Mouse (Mus musculus) limb, embryonic 12.5 days (tissue): ENCODE measurements around the gene Eps8. TPM values are rescaled to one million over a fixed set of nuclear protein-coding genes. Genes with fewer than 3 reads are reported as not detected.

Source experiments
- ATAC-seq: fragments of 200-750 bp; cut with Nextera tagmentation; 2 replicates; pipeline ENCODE4 v1.8.0; 2017; ENCODE audit warnings: low read depth, moderate TSS enrichment; ENCODE audit not compliant: insufficient number of reproducible peaks, insufficient read depth, low FRiP score, low TSS enrichment
- H3K27ac ChIP-seq: fragments of 300-500 bp; sonication (generic); 2 replicates; pipeline ENCODE4 v1.5.1; 2016; ENCODE audit warnings: mild to moderate bottlenecking, moderate library complexity
- H3K27me3 ChIP-seq: fragments of 300-500 bp; sonication (generic); 2 replicates; pipeline ENCODE4 v1.6.1; 2016; ENCODE audit warnings: mild to moderate bottlenecking, moderate library complexity
- H3K36me3 ChIP-seq: fragments of 300-500 bp; sonication (generic); 2 replicates; pipeline ENCODE4 v1.6.1; 2016; ENCODE audit warnings: mild to moderate bottlenecking, moderate library complexity
- H3K4me1 ChIP-seq: fragments of 300-500 bp; sonication (generic); replicated peaks from 2 replicates; pipeline ENCODE4 v1.6.1; 2016
- H3K4me2 ChIP-seq: fragments of 300-500 bp; sonication (generic); 2 replicates; pipeline ENCODE4 v1.6.1; 2016; ENCODE audit warnings: mild to moderate bottlenecking, moderate library complexity
- H3K4me3 ChIP-seq: fragments of 300-500 bp; sonication (generic); replicated peaks from 2 replicates; pipeline ENCODE4 v1.5.1; 2016; ENCODE audit warnings: mild to moderate bottlenecking
- H3K9ac ChIP-seq: fragments of 300-500 bp; sonication (generic); replicated peaks from 2 replicates; pipeline ENCODE4 v1.6.1; 2016; ENCODE audit warnings: mild to moderate bottlenecking, moderate library complexity
- H3K9me3 ChIP-seq: fragments of 300-500 bp; sonication (generic); 2 replicates; pipeline ENCODE4 v1.6.1; 2016; ENCODE audit warnings: mild to moderate bottlenecking, moderate library complexity
- WGBS: fragments of 180-500 bp; shearing (Covaris S2); methylation state at CpG from one replicate; pipeline ENCODE4 v1.1.7; 2016; 5-methylcytosine and 5-hydroxymethylcytosine counted together
- polyA plus RNA-seq: library from polyadenylated mRNA; unstranded; fragments of >200 nt; fragmentation: Nextera tagmentation; extraction: Ambion mirVana; gene quantifications from 2 replicates; pipeline ENCODE4 v1.2.1, GENCODE M21; 2016

The Eps8 gene
- polyA plus RNA-seq, 1 experiment from 2014 or later = 11.1 TPM

GRCm38 (mm10) chr6:137643814-137644213 is 10.9 kb downstream of the Eps8 start:
- Histone ChIP-seq H3K9ac (no peak overlapping the region), H3K9me3 (no peaks in the 10 kb centered on the region), H3K27me3 (peaks cover 6% of the 10 kb centered on the region; the same call in 1 of the 2 replicates), H3K4me2 (no peak overlapping the region), H3K4me1 (peaks cover 15% of the 10 kb centered on the region), H3K36me3 (no peaks in the 10 kb centered on the region), H3K27ac (no peak overlapping the region), H3K4me3 (no peak overlapping the region)
- WGBS = 87% methylated on average over 4 of the region's 4 CpGs
- ATAC-seq = no peak

- Histone ChIP-seq H3K4me3 (no peak overlapping the region), H3K27me3 (no peaks in the 10 kb centered on the region; the same call in 1 of the 2 replicates), H3K4me2 (no peak overlapping the region), H3K9ac (no peak overlapping the region), H3K36me3 (no peaks in the 10 kb centered on the region), H3K27ac (no peak overlapping the region), H3K9me3 (no peaks in the 10 kb centered on the region), H3K4me1 (0 out of 2 replicates have a peak, but pooled peaks cover 2% of the 10 kb centered on the region)
- WGBS = 82% methylated on average over 1 of the region's 1 CpGs
- ATAC-seq = no peak
These were observed 13.0 kb downstream of the Eps8 start for GRCm38 (mm10) chr6:137641642-137642041.

- no peaks in the 10 kb centered on the region for H3K9me3 ChIP-seq
- H3K4me3 ChIP-seq = no peak overlapping the region
- WGBS = 89% methylated on average over 11 of the region's 11 CpGs
- ATAC-seq = no peak
- H3K4me1 ChIP-seq = peaks cover 2% of the 10 kb centered on the region; the same call in 1 of the 2 replicates
- H3K4me2 ChIP-seq = no peak overlapping the region
- no peaks in the 10 kb centered on the region for H3K36me3 ChIP-seq
- H3K27ac ChIP-seq = no peak overlapping the region
- no peak overlapping the region for H3K9ac ChIP-seq
- H3K27me3 ChIP-seq = no peaks in the 10 kb centered on the region
These were observed 15.7 kb downstream of the Eps8 start for GRCm38 (mm10) chr6:137638834-137639567.

- no peaks in the 10 kb centered on the region for H3K36me3 ChIP-seq
- H3K27me3 ChIP-seq = no peaks in the 10 kb centered on the region
- 62% methylated on average over 7 of the region's 7 CpGs for WGBS
- no peaks in the 10 kb centered on the region for H3K9me3 ChIP-seq
- H3K4me2 ChIP-seq = no peak overlapping the region
- no peak overlapping the region for H3K27ac ChIP-seq
- H3K4me1 ChIP-seq = peaks cover 14% of the 10 kb centered on the region
- H3K4me3 ChIP-seq = no peak overlapping the region
- ATAC-seq = no peak
- no peak overlapping the region for H3K9ac ChIP-seq
These were observed 17.2 kb downstream of the Eps8 start for GRCm38 (mm10) chr6:137637443-137637842.

- WGBS = 78% methylated on average over 5 of the region's 5 CpGs
- no peak for ATAC-seq
- H3K27ac ChIP-seq = no peak overlapping the region
- H3K4me2 ChIP-seq = no peak overlapping the region
- no peaks in the 10 kb centered on the region for H3K36me3 ChIP-seq
- H3K4me3 ChIP-seq = no peak overlapping the region
- no peak overlapping the region for H3K9ac ChIP-seq
- no peaks in the 10 kb centered on the region for H3K9me3 ChIP-seq
- peaks cover 14% of the 10 kb centered on the region for H3K4me1 ChIP-seq
- no peaks in the 10 kb centered on the region for H3K27me3 ChIP-seq
These were observed 18.5 kb downstream of the Eps8 start for GRCm38 (mm10) chr6:137636131-137636530.

- Histone ChIP-seq H3K27ac (peak overlapping the region; percentile 60; the same call in 1 of the 2 replicates), H3K36me3 (no peaks in the 10 kb centered on the region), H3K4me3 (no peak overlapping the region), H3K4me2 (peak overlapping the region; percentile 25), H3K9me3 (no peaks in the 10 kb centered on the region), H3K4me1 (peaks cover 17% of the 10 kb centered on the region), H3K27me3 (no peaks in the 10 kb centered on the region), H3K9ac (no peak overlapping the region)
- 8% methylated on average over 4 of the region's 4 CpGs for WGBS
- peak; percentile 70; the same call in 1 of the 2 replicates for ATAC-seq
These were observed 21.1 kb downstream of the Eps8 start for GRCm38 (mm10) chr6:137633626-137634025.

- no peak overlapping the region for H3K4me3 ChIP-seq
- peak overlapping the region; percentile 25; the same call in 1 of the 2 replicates for H3K4me2 ChIP-seq
- no peaks in the 10 kb centered on the region for H3K27me3 ChIP-seq
- no peak for ATAC-seq
- H3K4me1 ChIP-seq = peaks cover 17% of the 10 kb centered on the region
- 69% methylated on average over 8 of the region's 8 CpGs for WGBS
- H3K36me3 ChIP-seq = no peaks in the 10 kb centered on the region
- no peak overlapping the region for H3K9ac ChIP-seq
- H3K27ac ChIP-seq = peak overlapping the region; percentile 74
- no peaks in the 10 kb centered on the region for H3K9me3 ChIP-seq
These were observed 21.6 kb downstream of the Eps8 start for GRCm38 (mm10) chr6:137633121-137633520.

- peaks cover 14% of the 10 kb centered on the region for H3K4me1 ChIP-seq
- H3K27me3 ChIP-seq = no peaks in the 10 kb centered on the region
- no peak overlapping the region for H3K4me2 ChIP-seq
- H3K9me3 ChIP-seq = no peaks in the 10 kb centered on the region
- no peak overlapping the region for H3K27ac ChIP-seq
- 81% methylated on average over 13 of the region's 13 CpGs for WGBS
- H3K4me3 ChIP-seq = no peak overlapping the region
- no peaks in the 10 kb centered on the region for H3K36me3 ChIP-seq
- no peak for ATAC-seq
- H3K9ac ChIP-seq = no peak overlapping the region
These were observed 24.3 kb downstream of the Eps8 start for GRCm38 (mm10) chr6:137630387-137630786.

GRCm38 (mm10) chr6:137629603-137630231 is 25.0 kb downstream of the Eps8 start:
- no peak overlapping the region for H3K27ac ChIP-seq
- ATAC-seq = no peak
- no peaks in the 10 kb centered on the region for H3K36me3 ChIP-seq

GRCm38 (mm10) chr6:137628715-137629114 is 26.0 kb downstream of the Eps8 start:
- H3K4me2 ChIP-seq = no peak overlapping the region
- no peak overlapping the region for H3K4me3 ChIP-seq
- H3K27ac ChIP-seq = no peak overlapping the region
- ATAC-seq = no peak
- H3K9me3 ChIP-seq = no peaks in the 10 kb centered on the region
- H3K4me1 ChIP-seq = peaks cover 12% of the 10 kb centered on the region
- H3K27me3 ChIP-seq = no peaks in the 10 kb centered on the region
- no peak overlapping the region for H3K9ac ChIP-seq
- 79% methylated on average over 6 of the region's 6 CpGs for WGBS
- H3K36me3 ChIP-seq = no peaks in the 10 kb centered on the region

More at GRCm38 (mm10) chr6:137629603-137630231, 25.0 kb downstream of the Eps8 start:
- Histone ChIP-seq H3K4me2 (no peak overlapping the region), H3K27me3 (no peaks in the 10 kb centered on the region), H3K9me3 (no peaks in the 10 kb centered on the region), H3K4me3 (no peak overlapping the region), H3K4me1 (peaks cover 14% of the 10 kb centered on the region), H3K9ac (no peak overlapping the region)
- WGBS = 83% methylated on average over 13 of the region's 13 CpGs

GRCm38 (mm10) chr6:137621021-137621420 is 33.7 kb downstream of the Eps8 start:
- Histone ChIP-seq H3K9me3 (no peaks in the 10 kb centered on the region), H3K9ac (no peak overlapping the region), H3K4me1 (no peaks in the 10 kb centered on the region), H3K27me3 (no peaks in the 10 kb centered on the region), H3K4me2 (no peak overlapping the region), H3K4me3 (no peak overlapping the region), H3K27ac (no peak overlapping the region), H3K36me3 (no peaks in the 10 kb centered on the region)
- 90% methylated on average over 2 of the region's 2 CpGs for WGBS
- no peak for ATAC-seq
